9 mouse cellular contexts compared by ENCODE assay signal in the genomic region with DNA sequence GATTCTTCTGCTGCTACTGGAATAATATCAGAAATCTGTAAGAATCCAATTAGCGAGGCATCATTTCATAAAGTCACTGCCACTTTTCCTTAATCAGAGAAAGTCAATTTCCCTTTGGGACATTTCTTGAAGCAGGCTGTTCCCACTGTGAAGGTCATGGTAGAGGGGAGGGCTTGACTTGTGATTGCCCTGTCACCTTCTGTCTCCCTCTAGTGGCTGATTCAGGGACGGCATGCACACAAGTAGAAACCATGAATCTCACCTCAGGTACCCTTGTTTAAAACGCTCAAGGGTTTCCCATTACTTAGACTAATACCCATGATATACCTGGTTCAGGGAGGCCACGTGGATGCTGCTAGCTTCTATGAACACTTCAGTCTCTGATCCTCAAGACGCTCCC. TPM values are rescaled to one million over a fixed set of nuclear protein-coding genes. Genes with fewer than 3 reads are reported as not detected.
DNase-seq lines count a peak whose midpoint lies in the region; ATAC-seq and TF ChIP-seq lines count a peak whose summit lies in the region.
"Had no signal": no experiment of that assay in that cellular context is flagged by ENCODE, and none has a peak within 500 bp of the region (broad histone marks: within the 10 kb centered on the region; RNA-seq: fewer than 3 reads in every experiment).

No protein-coding gene starts in this region.

- no peaks in the 10 kb centered on the region for H3K9me3 ChIP-seq in heart, embryonic 10.5 days
- no peaks in the 10 kb centered on the region for H3K9me3 ChIP-seq in intestine, embryonic 15.5 days
- H3K9me3 ChIP-seq: hindbrain, embryonic 15.5 days had no signal

- no peak for TF ChIP-seq POLR2A in heart, adult 2 months (IDR thresholded peaks at IDR 0.05; ENCODE audit: insufficient read depth, low read depth, low read length)

- H3K4me2 ChIP-seq in intestine, embryonic 15.5 days (replicated peaks) = no peak overlapping the region
- H3K4me2 ChIP-seq: hindbrain, embryonic 15.5 days had no signal

- no peaks in the 10 kb centered on the region for H3K4me1 ChIP-seq in heart, adult 2 months (ENCODE audit: control insufficient read depth, insufficient read depth, low read length)
- H3K4me1 ChIP-seq in heart, embryonic 10.5 days = no peaks in the 10 kb centered on the region
- H3K4me1 ChIP-seq in intestine, embryonic 15.5 days (replicated peaks) = no peaks in the 10 kb centered on the region
- H3K4me1 ChIP-seq: hindbrain, embryonic 15.5 days had no signal

- H3K36me3 ChIP-seq in heart, adult 2 months (ENCODE audit: control insufficient read depth, insufficient read depth, low read length) = no peaks in the 10 kb centered on the region
- H3K36me3 ChIP-seq in heart, embryonic 10.5 days = no peaks in the 10 kb centered on the region
- H3K36me3 ChIP-seq in splenic B cell, adult 2 months (ENCODE audit: control insufficient read depth, insufficient read depth, low read length, poor library complexity, severe bottlenecking) = no peaks in the 10 kb centered on the region
- H3K36me3 ChIP-seq in intestine, embryonic 15.5 days = no peaks in the 10 kb centered on the region
- H3K36me3 ChIP-seq: hindbrain, embryonic 15.5 days had no signal

- no peak overlapping the region for H3K9ac ChIP-seq in heart, adult 2 months (ENCODE audit: low read depth, low read length)
- H3K9ac ChIP-seq in intestine, embryonic 15.5 days = no peak overlapping the region
- H3K9ac ChIP-seq: hindbrain, embryonic 15.5 days had no signal

- peak; percentile 93 for TF ChIP-seq CTCF in heart, adult 2 months (IDR thresholded peaks at IDR 0.05)

- intact Hi-C loops in heart, adult 2 months (cut with DNase I) = loop anchor here (2.0 to 10.0 kb wide), 4 partner anchors 69 to 526 kb away; no protein-coding TSS in a partner anchor

- no peak overlapping the region for H3K27ac ChIP-seq in heart, adult 2 months
- no peak overlapping the region for H3K27ac ChIP-seq in heart, embryonic 10.5 days
- no peak overlapping the region for H3K27ac ChIP-seq in intestine, embryonic 15.5 days
- H3K27ac ChIP-seq: hindbrain, embryonic 15.5 days had no signal

- no peaks in the 10 kb centered on the region for H3K27me3 ChIP-seq in heart, adult 2 months (ENCODE audit: control insufficient read depth, insufficient read depth, low read length)
- H3K27me3 ChIP-seq in heart, embryonic 10.5 days (ENCODE audit: insufficient read depth, poor library complexity, severe bottlenecking) = no peaks in the 10 kb centered on the region
- H3K27me3 ChIP-seq in splenic B cell, adult 2 months (ENCODE audit: control insufficient read depth, insufficient read depth, low read length, poor library complexity, severe bottlenecking) = no peaks in the 10 kb centered on the region
- no peaks in the 10 kb centered on the region for H3K27me3 ChIP-seq in intestine, embryonic 15.5 days (replicated peaks)
- H3K27me3 ChIP-seq: hindbrain, embryonic 15.5 days had no signal

- WGBS in heart, adult 2 months = 69% methylated on average over 5 of the region's 5 CpGs
- 63% methylated on average over 5 of the region's 5 CpGs for WGBS in heart, embryonic 10.5 days
- WGBS in intestine, embryonic 15.5 days = 64% methylated on average over 5 of the region's 5 CpGs

- no peak for ATAC-seq in intestine, embryonic 15.5 days

- H3K79me2 ChIP-seq in heart, adult 2 months (replicated peaks; ENCODE audit: control insufficient read depth, insufficient read depth, low read length) = no peaks in the 10 kb centered on the region

- 0 out of 2 replicates have a peak, but pooled peaks have one; percentile 25 for TF ChIP-seq EP300 in heart, adult 2 months (IDR thresholded peaks at IDR 0.05; ENCODE audit: insufficient read depth, low read depth, low read length)

- no peak overlapping the region for H3K4me3 ChIP-seq in heart, adult 2 months
- H3K4me3 ChIP-seq in heart, embryonic 10.5 days = no peak overlapping the region
- H3K4me3 ChIP-seq in intestine, embryonic 15.5 days (replicated peaks) = no peak overlapping the region
- H3K4me3 ChIP-seq: hindbrain, embryonic 15.5 days had no signal

- peak; percentile 12 to 59 for DNase-seq in heart, adult 2 months
- DNase-seq in heart, embryonic 10.5 days (ENCODE audit: low spot score) = no peak
- DNase-seq in spleen, postnatal 10 days (ENCODE audit: low spot score in 2 of 2) = peak; percentile 5 to 36
- no peak for DNase-seq in spleen, postnatal 36 days (ENCODE audit: low spot score in 2 of 2)
- DNase-seq in c-Kit-positive CD71-positive TER-119-negative erythroid progenitor cells, embryonic 14.5 days (ENCODE audit: low read depth) = peak; percentile 10
- peak; percentile 39 to 70 for DNase-seq in kidney, postnatal 25 days
- peak; percentile 3 for DNase-seq in splenic B cell, adult 2 months (ENCODE audit: low read depth, low spot score)

RNA-seq across cellular contexts. Expression of gene Ldb2, which starts 31.8 kb away (rescaled TPM):
- total RNA-seq in heart, adult 2 months (2021) = 1 to 10 TPM; 7.3 to 7.6 TPM
- polyA plus RNA-seq in heart, adult 2 months (2012; rRNA removed) = 15.1 and 21.1 TPM in 2 replicates
- 9.3 and 14.9 TPM in 2 replicates for polyA plus RNA-seq in heart, embryonic 10.5 days (2016; fragmentation: Nextera tagmentation; extraction: Ambion mirVana)
- 39.0 and 43.2 TPM in 2 replicates for polyA plus RNA-seq in intestine, embryonic 15.5 days (2015; fragmentation: Nextera tagmentation; extraction: Ambion mirVana)

Comparison
In these comparisons a context has a peak if more than half of its experiments do, and no peak if none do; other contexts are left out.
1. DNase-seq: peak in heart, adult 2 months (2 of 2), spleen, postnatal 10 days (2 of 2), c-Kit-positive CD71-positive TER-119-negative erythroid progenitor cells, embryonic 14.5 days (single experiment), kidney, postnatal 25 days (2 of 2) and splenic B cell, adult 2 months (single experiment); none in heart, embryonic 10.5 days (single experiment) and spleen, postnatal 36 days (0 of 2).